Mouse (Mus musculus) CD4-positive, CD25-positive, alpha-beta regulatory T cell, adult 4 months (primary cell): ENCODE data around the gene Rasgrf2. TPM values are rescaled to one million over a fixed set of nuclear protein-coding genes. Genes with fewer than 3 reads are reported as not detected.
A peak's percentile ranks its signal among the peaks of the same experiment; 100 is the strongest.

Experiments used
- ATAC-seq: one replicate; pipeline ENCODE4 v1.8.0; 2017
- polyA plus RNA-seq, 2 experiments: library from polyadenylated mRNA; unstranded; fragments of 100-300 nt; shearing (Covaris generic); gene quantifications; one replicate each; pipeline ENCODE4 v1.2.1; 2017

Gene Rasgrf2
- polyA plus RNA-seq, 2 experiments from 2014 or later = 3.4 to 6.7 TPM

DNA sequence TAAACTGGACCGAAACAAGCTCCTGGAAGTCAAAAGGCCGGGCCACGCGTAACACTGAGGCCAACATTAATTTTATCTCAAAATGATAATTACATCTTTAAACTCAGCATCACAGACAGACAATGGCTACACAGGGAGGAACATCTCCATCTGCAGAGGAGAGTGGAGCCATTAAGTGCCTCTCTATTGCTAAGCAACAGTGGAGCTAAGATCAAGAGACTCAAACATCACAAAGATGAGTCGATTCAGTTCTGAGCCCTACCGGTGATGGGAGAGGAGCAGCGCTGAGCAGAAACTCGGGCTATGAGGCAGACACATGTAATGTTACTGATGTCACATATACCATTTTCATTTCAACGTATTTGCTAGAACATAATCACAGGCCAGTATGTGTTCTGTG is 191.3 kb downstream of the Rasgrf2 start:
- no peak for ATAC-seq

DNA sequence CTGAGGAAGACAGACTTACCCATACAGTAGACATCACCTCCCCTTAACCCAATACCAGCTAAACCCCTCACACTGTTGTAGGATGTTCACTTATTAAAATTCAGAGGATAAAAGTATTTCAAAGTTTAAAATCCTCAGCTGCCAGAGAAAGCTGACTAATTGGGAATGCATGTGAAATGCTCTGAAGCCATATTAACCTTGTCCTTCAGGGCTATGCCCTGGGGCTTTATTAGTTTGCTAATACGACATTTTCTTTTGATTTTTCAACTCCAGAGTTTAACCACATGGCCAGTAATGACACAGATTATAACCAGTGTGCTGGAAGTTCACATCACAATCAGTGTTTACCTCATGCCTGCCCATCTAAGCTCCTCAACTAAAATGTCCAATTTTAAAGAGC is 192.6 kb downstream of the Rasgrf2 start:
- no peak for ATAC-seq

DNA sequence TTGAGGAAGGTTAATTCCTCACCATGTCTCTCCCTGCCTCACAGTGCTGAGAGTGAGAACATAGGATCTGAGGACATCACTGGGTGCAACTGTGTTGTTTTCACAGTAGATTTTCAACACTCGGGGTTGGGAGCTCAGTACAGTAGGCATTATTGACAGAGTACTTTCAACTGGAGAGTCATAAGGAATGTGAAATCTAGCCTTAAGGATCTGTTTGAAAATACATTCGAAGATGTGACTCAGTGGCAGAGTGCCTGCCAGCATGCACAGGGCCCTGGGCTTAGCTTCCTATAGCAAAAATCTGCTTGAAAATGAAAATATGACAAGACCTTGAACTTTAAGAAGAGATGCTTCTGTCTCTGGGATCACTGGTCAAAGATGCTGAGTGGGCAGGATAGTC is 194.2 kb downstream of the Rasgrf2 start:
- no peak for ATAC-seq

DNA sequence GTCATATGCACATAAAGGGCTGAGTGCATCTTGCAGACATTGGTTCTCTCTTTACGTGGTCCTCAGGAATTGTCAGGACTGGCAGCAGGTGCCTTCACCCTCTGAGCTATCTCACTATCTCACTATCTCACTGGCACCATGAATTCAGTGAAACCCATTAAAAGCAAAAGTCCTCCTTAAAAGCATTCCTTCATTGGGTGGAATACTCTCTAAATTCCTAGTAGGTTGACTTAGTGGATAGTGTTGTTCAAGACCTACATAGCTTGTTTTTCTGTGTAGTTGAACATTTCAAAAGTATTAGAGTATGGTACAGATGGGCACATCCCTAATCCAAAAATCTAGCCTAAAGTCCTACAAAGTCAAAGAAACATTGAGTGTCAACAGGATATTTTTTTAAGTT is 199.3 kb downstream of the Rasgrf2 start:
- no peak for ATAC-seq

DNA sequence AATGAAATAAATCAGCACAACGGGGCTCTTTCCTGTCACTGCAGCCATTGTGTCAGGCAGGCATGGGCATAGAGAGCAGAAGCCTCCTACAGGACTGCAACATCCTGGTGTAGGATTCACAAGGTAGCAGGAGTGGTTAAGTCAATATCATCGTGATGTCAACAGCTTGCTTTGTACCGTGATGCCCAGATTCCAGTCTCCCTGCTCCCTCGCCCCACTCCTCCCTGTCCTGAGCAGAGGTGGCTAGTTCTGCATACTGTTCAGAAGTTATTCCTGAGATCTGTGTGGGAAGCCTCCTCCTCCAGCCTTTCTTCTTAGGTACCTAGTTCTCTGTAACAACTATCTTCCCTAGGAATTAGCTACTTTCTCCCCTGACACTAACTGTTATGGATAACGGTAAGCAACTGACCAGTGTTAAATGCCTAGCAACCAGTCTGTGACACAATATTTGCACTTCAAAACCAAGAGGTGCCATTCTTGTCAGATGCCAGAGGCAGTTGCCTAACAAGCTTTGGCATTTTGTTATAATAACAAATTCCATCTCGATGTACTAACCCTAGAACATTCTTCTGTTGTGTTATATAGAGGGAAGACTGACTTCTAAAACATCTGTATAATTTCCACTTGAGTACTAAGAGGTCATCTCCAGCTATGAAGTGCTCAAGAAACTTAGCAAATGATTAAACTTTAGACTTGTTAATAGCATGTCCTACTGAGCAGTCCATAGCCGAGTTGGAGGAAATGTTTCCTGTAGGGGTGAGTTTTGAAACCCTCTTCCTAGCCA is 201.3 kb downstream of the Rasgrf2 start:
- no peak for ATAC-seq

DNA sequence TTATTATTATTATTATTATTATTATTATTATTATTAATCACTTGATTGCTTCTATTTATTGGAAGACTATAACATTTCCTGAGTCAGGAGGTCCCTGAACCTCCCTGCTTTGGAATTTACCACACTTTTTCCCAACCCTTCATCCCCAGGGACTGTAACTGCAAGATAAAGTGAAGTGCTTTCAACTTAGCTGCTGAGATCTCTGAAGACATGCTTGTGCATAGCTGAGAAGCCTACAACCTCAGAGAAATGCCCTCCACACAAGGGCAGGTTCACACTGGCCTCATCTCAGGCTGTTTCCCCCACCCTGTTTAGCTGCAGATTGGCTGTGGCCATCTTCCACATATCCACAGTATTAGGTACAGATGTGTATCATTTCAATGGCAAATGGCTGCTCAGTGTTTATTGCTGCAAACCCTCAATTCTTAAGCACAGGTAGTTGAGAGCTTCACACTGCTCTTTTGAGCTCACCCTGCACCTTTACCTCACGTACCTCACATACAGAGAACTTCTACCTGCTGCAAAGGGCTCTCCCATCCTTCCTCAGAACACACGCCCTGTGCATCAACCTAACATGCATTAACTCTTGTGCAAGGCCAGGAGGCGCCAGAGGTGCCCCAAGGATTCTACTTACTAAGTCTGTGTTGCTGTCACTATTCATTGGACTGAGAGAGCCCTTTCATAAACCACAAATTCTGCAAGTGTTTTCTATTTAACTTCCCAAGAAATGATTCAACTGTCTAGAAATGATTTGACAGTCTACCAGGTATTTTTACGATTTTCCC is 202.7 kb downstream of the Rasgrf2 start:
- no peak for ATAC-seq

DNA sequence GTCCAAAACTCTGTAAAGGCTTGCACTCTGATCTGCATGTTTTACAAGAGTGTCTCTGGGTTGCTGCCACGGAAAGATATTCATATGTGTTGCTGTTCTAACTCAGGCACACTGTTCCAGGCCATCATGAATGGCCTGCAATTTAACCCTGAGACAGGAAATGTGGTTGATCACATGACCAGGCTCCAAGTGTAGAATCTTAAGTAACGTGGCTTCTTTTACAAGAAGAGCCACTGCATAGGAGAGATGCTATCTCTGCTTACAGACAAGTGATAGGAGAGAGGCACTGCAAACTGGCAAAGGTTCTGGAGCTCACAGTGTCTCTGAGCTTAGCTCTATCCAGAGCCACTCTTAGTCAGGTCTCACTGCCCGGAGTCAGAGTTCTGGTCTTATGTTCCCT is 210.4 kb downstream of the Rasgrf2 start:
- peak; percentile 61 for ATAC-seq

DNA sequence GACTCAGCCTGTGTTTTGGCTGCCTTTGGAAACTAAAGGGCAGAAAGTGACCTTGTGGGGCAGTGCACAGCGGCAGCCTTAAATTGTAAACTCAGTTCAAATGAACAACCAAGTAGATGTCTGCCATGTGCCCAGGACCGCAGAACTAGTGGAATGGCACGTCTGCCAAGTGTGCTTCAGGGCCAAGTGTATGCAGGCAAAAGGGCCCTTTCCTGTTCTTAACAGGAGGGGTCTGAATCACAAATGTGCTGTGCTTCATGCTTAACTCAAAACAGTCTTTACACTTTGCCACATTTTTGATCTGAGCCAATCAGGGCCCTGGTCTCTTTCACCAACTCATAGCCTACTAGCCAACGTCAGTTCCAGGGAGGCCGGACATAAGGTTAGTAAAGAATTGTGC is 212.7 kb downstream of the Rasgrf2 start:
- no peak for ATAC-seq

DNA sequence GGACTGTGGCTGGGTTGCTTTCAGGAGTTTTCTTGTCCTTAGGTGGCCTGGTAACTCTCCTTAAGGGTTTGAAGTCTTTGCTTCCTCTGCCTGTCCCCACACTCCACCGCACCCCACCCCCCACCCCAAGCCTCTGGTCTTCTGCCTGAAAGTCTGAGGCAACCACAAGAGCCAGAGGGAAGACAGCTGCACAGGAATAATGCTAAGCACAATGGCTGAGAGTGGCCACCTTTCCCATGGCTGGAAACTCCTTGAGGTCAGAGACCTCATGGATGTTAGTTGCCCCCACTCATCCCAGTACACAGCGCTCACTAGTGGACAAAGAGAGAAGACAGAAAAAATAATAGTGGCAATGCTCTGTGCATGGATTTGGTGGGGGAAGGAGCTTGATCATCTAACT is 213.6 kb downstream of the Rasgrf2 start:
- no peak for ATAC-seq

DNA sequence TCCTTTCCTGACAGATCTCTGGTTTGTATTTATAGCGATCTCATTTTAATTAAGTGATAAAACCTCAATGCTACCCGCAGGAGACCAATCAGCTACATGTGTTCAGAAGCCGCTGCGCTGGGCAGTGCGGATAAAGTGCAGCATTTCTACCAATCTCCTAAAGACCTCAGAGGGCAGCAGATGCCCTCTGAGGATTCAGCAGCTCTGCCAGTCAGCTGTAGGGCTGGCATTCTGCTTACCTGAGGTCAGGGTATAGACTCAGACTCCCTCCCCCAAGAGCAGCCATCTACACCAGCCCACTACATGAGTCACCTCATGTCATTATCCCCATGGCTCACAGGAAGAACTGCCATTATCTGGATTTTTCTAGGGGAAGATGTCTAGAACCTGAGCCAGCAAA is 215.1 kb downstream of the Rasgrf2 start:
- no peak for ATAC-seq

DNA sequence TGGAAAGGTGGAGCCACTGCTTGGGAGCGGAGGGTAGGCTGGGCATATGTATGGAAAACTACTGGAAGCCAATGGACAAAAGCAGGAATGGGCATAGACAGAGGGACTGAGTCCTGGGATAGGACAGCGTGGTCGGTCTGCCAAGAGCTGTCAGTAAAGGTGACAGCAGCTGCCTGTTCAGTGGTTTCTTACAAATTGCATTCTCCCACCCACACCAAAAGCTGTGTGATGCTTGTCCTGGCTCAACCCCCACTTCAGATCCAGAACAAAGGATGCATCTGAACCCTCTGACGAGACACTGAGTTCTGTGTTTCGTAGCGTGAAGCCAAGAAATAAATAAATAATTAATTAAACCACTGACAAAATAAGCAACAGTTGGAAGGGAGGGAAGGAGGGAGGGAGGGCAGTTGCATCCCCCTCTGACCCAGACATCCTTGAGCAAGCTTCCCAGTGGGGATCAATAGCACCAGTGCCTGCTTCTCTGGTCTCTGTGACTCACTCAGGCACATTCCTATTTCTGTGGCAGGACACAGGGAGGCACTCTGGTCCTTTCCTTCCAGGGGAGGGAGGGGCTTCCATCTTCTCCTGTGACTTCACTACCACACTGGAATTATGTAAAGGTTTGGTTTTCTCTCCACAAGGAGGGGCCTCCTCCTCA is 215.7 kb downstream of the Rasgrf2 start:
- no peak for ATAC-seq

DNA sequence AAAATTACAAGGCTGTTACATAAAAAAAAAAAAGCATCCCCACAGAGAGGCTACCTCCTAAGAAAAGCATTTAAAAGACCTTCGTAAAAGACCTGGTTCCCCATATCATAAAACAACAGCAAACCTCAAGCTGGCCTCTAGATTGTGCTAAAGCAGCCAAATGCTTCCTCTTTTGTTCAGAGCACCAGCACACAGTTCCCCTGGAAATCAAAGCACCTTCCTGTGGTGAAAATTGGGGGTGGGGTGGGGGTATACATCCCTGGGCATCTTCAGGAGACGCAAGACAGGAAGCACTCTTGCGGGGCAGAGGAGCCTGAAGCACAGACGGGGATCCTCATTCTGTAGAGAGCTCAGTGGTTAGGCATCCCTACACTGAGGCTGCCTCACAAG is 216.3 kb downstream of the Rasgrf2 start:
- no peak for ATAC-seq

DNA sequence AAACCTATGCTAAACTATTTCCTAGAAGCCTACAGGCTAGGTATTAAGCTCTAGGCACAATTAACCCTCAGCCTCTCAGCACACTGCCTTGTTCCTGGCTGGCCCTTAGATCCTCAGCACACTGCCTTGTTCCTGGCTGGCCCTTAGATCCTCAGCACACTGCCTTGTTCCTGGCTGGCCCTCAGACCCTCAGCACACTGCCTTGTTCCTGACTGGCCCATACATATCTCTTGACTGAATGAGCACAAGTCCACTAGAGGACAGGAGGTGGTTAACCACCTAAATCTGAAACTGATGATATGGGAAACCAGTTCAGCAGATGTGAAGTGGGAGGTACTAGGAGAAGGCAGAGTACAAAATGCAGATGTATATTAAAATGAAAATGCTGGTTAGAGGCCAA is 219.8 kb downstream of the Rasgrf2 start:
- ATAC-seq = no peak

DNA sequence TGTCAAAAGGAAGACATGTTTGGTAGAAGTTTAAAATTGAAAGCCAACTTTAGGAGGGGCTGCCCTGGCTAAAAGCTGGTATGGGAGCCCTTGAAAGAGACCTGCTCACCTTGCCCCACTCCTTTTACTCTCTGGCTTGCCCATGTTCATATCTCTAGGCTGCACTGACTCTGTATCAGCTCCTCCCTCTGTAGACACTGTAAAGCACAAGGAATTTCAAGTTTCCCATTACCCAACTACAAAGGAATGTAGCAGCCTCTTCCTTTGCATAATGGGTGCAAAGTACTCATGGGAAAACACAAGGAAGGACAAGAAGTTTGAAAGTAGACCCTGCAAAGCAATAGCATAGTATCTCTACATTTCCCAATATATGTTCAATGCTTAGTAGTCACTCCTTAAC is 220.2 kb downstream of the Rasgrf2 start:
- ATAC-seq = no peak

DNA sequence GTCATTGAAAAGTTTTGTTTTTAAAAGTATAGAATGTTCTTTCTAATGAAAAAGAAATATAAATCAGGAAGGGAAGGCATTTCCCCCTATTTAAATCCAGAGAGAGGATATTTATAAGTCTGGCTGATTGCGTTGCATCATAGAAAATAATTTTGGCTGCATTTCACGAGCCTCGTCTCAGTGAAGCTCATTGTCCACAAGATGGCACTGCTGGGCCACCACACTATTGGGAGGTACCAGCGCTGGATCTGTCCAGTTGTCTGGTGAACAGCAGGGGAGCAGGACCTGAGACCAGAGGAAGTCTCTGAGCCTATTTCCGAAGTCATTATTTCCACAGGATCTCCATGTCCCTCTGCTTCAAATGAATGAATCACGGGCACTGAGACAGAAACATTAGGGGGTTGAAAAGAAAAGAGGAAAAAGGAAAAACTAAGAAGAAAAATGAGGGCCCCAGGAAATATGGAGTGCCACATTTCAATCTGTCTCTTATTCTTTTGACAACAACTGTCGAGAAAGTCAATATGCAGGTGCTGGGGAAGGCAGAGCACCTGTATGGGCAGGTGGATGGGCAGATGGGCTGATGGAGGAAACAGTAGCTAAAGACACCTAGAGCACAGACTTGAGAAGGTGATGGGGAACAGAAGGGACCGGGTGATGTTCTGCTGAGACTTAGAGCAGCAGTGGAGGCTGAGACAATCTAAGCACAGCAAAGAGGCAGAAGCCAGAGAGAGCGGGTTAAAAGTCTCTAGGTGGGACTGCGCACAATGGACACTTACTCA is 223.1 kb downstream of the Rasgrf2 start:
- ATAC-seq = peak; percentile 83

DNA sequence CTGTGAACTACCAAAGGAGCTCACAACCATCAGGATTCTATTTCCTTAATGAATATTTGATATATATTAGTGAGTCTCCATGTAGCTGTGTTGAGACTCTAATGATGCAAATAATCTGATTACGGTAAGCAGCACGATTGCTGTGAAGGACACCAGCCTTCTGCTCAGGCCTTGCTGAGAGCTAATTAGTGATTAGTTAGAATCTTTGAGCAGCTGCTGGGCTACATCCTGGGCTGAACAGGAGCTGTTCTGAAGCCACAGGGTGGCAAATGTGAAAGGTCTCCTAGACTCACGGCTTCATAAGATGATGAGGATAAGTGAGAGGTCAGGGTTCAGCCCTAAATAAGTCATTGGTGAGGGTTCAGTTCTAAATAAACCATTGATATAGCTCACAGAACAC is 225.1 kb downstream of the Rasgrf2 start:
- no peak for ATAC-seq

DNA sequence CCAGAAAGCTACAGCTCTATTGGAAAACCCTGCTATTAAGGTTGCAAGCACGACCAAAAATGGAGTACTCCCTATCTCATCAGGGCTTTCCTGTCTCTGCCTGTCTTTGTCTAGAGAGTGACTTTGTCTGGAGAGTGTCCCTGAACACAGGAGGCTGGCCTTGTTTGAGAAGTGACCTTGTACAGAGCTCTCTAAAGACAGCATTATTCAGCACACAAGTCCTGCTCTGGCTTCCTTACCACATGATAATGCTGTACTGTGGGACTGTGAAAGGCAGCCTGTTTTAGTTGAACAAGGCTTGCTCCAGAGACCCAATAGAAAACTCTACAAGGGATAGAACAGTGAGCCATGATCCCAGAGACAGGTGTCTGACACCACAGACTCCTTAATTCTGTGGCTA is 235.0 kb downstream of the Rasgrf2 start:
- ATAC-seq = no peak

DNA sequence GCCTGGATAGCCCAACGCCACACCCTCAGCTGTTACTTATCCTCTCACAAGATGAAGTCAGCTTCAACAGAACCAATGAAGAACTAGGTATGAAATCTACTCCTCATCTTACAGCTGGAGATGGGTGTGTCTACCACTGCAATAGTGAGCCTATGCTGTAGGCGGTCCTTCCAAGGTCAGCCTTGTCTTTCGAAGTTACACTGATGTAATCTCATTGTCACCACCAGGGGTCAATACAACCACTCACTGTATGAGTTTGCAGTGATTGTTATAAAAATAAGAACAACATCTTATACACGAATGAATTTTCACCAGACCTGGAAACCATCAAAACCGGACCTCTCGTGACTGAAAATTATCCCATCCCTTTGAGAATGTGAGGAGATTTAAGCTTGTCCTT is 238.3 kb downstream of the Rasgrf2 start:
- no peak for ATAC-seq

DNA sequence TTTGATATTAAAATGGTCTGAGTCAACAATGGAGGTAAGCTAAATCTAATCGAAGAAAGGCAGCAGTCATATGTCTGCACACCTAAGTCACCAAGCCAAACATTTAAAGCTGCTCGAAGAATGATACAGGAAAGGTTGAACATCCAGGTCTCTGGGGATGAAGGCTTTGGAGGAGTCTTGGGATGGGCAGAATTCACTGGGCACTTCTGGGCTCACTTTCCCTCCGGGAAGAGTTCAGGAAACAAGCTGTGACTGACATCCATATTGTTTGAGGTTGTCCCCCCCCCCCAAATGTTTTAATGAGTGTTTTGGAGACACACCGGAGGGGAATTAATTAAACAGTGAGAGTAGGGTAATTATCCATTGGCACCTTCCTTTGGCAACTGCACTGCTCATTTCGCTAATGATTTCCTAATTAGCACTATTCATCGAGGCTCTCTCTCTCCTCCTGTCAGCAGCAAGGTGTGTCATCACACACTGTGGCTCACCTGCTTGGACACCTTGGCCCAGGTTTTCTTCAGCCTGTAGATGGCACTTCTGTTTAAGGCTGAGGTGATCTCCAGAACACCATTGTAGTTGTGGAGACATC is 241.3 kb downstream of the Rasgrf2 start:
- no peak for ATAC-seq

DNA sequence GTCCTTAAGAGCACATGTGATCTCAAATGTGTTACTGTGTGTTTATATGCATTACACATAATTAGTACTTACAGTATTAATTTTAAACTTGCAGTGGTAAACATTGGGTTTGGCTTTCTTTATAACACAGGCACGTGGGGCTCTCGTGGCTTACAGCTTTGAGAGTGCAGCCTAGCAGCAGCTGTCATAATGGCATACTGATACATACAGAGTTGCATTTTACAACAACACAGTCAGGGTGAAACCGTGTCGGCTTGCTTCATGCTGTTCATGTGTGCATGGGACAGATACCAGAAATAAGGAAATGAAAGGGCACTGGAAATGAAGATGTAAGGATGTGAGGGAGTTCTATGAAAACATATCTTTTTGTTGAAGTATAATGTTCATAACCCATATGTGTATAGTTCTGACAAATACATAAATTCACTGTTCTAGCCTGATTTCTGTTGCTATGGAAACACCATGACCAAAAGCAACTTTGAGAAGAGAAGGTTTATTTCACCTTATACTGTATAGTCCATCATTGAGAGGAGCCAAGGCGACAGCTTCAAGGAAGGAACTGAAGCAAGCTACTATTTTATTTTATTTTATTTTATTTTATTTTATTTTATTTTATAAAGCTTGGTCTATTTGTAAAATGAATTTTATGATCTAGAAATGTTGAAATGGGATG is 246.6 kb downstream of the Rasgrf2 start:
- no peak for ATAC-seq

DNA sequence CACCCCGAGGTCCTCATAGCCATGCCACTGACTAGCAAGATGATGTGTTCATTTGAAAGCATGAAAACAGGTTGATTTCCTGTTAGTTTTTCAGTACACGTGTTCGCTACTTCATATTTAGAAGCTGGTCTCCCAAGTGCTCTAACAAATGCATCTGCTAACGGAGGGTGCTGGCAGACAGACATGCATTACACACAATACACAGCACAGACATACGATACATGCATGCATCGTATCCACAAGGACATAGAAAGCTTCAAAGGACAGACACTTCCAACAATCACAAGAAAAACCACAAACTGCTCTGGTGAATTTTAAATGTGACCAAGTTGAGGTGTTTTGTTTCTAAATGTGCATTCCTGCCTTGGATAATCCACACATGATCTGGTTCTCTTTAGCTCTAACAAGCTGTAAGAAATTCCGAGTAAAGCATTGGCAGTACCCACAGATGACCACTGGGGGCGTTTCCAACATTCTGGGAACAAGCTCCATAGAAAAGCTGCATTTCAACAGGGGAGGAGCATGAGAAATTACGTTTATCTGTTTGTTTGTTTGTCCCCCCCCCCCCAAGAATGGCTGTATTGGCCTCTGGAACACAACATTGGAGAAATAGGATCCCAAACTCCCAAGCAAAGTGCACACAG is 249.5 kb downstream of the Rasgrf2 start:
- peak; percentile 57 for ATAC-seq
